Mouse (Mus musculus): Measurements from ENCODE around the gene Nat9. TPM values are rescaled to one million over a fixed set of nuclear protein-coding genes. Genes with fewer than 3 reads are reported as not detected.

Nat9 gene
- total RNA-seq, 2 experiments from 2014 or later: 21.3 to 27.1 TPM

- no peak for ATAC-seq (replicated peaks; ENCODE audit: poor library complexity, severe bottlenecking)
Observed at GRCm38 (mm10) chr11:115217439-115218410, 30.1 kb upstream of the Nat9 start.

- no peak for ATAC-seq (replicated peaks; ENCODE audit: poor library complexity, severe bottlenecking)
Observed at GRCm38 (mm10) chr11:115215123-115215522, 27.5 kb upstream of the Nat9 start.

- ATAC-seq (replicated peaks; ENCODE audit: poor library complexity, severe bottlenecking): no peak
Observed at GRCm38 (mm10) chr11:115212116-115212515, 24.5 kb upstream of the Nat9 start.

DNA sequence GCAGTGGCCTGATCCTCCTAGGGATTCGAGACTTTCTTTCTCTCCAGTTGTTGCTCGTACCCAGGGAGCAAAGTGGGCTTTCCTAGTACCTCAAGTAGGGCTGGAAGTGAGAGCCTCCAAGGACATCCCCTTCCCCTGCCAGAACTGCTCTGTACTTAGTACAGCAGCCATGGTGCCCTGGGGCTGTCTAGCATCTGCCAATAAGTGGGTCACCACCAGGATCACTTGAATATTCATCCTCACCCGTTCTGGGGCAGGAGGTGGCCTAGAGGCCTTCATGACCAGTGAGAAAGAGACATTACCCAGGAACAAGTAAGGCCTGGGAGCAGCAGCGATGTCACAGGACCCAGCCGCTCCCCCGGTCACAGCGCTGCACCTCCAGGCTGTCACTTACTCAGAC is 22.3 kb upstream of the Nat9 start:
- no peak for ATAC-seq (replicated peaks; ENCODE audit: poor library complexity, severe bottlenecking)

DNA sequence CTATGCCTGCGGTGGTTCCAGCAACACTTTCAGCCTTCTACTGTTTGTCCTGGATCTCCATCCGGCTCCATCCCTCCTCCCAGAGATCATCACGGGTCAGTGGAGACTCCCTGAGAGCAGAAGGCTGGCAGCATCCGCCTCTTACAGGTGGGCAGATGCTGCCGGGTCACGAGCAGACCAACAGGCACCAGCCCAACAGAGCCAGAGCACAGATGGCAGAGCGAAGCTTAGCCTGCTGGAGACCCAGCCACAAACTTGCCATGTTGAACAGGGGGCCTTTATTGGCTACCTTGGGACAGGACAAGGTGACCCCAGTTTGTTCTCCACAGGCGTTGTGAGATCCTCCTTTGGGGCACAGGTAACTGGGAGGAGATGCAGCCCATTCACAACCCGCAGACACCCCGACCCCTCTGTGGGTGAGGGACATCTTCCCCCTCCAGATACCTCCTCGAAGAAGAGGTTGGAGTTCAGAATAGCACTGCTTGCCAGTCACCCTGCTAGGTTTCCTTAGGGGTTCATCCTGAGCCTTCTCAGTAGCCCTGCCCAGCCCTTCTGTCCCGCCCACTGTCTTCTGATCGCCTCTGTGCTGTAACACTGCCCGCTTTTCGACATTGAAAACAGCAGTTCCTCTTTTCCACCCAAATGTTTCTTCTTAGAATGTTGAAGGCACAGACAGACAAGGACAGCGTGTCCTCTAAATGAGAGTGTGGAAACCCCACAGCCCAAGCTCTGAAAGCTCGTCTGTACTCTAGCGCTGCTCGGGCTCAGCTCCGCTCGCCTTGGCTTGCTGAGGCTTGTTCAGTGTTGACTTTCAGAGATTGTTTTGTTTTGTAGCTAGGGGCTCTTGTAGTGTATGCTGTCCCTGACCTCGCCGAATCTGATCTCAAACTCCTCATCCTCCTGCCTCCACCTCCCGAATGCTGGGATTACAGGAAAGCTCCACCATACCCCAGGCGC is 21.4 kb upstream of the Nat9 start:
- ATAC-seq (replicated peaks; ENCODE audit: poor library complexity, severe bottlenecking): peak; percentile 88

GRCm38 (mm10) chr11:115208126-115208525 is 20.5 kb upstream of the Nat9 start:
- no peak for ATAC-seq (replicated peaks; ENCODE audit: poor library complexity, severe bottlenecking)

DNA sequence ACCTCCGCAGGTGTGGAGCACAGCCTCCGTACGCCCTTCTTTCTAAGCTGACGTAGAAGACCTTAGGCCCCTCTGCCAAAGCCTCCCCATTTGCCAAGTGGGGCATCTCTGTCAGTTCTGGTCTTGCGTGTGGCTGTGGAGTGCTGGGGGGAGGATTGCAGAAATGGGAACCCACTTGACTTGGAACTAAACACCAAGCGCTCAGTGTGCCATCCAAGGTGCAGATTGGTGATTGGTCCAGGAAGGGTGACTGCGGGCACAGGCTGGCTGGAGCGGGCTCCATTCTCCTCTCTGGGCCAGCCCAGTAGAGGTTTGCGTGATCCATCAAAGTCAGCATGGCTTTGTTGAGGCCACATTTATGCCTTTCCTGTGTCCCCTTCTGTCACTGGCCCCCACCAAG is 15.1 kb upstream of the Nat9 start:
- ATAC-seq (replicated peaks; ENCODE audit: poor library complexity, severe bottlenecking): no peak

DNA sequence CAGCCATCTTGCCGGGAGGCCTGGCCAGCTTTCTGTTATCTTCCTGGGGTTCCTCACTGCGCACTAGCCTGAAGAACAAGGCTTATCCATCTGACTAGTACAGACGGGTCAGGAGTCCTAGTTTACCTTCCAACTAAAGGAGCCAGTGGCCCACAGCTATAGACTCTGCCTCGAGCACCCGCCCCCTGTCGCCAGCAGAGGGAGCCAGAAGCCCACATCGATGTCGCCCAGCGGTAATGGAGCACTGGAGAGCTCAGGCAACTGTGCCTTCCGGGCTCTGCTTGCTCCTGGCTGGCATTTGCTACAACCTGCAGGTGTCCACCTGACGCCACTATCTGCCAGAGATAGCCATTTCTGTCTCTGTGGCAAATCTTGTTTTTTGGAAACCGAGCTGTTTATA is 14.7 kb upstream of the Nat9 start:
- ATAC-seq (replicated peaks; ENCODE audit: poor library complexity, severe bottlenecking): peak; percentile 90

GRCm38 (mm10) chr11:115200520-115200919 is 12.9 kb upstream of the Nat9 start:
- ATAC-seq (replicated peaks; ENCODE audit: poor library complexity, severe bottlenecking): no peak

DNA sequence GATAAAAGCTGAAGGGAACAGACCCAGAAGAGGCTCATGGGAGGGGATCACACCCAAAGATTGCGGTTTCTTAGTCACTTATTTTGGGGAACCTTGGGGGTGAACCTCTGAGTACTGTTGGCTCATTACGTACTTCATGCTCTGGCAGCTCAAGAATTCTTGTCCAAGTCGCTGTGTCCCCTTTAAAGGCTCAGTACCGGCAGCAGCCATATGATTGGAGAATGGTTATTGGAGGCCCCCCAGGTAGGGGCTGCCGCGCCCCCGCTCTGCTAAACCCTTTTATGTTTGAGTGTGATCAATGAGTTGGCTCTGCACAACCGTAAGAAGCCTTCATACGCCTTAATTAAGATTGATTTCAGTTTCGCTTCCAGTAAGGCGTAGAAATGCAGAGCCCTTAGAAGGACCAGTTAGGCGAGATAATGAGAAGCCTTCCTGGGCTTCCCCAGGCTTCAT is 11.3 kb upstream of the Nat9 start:
- ATAC-seq (replicated peaks; ENCODE audit: poor library complexity, severe bottlenecking): peak; percentile 34; the same call in 1 of the 2 replicates

GRCm38 (mm10) chr11:115197558-115197957 is 9.9 kb upstream of the Nat9 start:
- no peak for ATAC-seq (replicated peaks; ENCODE audit: poor library complexity, severe bottlenecking)

DNA sequence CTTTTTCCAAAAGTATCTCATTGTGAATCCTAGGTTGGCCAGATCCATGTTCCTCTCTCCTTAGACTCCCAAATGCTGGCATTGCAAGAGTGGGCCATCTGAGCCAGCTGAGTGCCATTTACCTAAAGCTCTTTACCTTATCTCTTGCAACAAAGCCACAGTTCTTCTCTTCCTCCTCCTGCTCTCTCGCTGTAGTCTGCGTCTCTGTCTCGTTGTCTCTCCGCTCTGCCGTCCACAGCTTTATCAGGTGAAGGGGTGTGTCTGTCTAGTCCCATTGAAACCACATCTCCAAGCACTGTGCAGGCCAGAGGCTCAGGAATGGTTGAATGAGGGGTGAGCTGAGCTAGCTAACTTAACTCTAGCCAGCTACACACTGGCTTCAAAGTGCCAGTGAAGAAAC is 8.3 kb upstream of the Nat9 start:
- ATAC-seq (replicated peaks; ENCODE audit: poor library complexity, severe bottlenecking): no peak

- no peak for ATAC-seq (replicated peaks; ENCODE audit: poor library complexity, severe bottlenecking)
Observed at GRCm38 (mm10) chr11:115194693-115195092, 7.0 kb upstream of the Nat9 start.

DNA sequence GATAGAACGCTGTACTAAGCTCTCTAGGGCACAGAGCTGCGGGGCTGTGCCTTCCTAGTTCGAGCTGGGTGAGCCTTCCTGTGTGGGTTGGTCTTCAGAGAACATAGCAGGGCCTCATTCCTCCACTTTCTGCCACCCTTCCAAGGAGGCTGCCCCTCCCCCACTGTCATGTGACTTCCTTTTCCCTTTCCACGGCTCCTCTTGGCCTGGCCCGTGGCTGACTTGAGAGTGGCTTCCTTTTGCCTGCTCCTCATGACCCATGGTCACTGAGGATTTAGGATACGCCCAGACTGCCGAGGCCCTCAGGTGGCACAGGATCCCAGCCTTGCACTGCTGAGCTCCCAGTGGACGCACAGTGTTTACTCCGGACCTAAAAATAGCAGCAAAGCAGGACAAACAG is 4.5 kb upstream of the Nat9 start:
- ATAC-seq (replicated peaks; ENCODE audit: poor library complexity, severe bottlenecking): 0 out of 2 replicates have a peak, but pooled peaks have one; percentile 3

- ATAC-seq (replicated peaks; ENCODE audit: poor library complexity, severe bottlenecking): peak; percentile 60
Observed at GRCm38 (mm10) chr11:115189304-115189703, 1.6 kb upstream of the Nat9 start.

GRCm38 (mm10) chr11:115188539-115189231 is 1.0 kb upstream of the Nat9 start:
- peak; percentile 65 for ATAC-seq (replicated peaks; ENCODE audit: poor library complexity, severe bottlenecking)

GRCm38 (mm10) chr11:115187224-115187639 is 427 bp downstream of the Nat9 start, which contains the start of gene Tmem104:
TSS of gene Tmem104 (plus strand) at chr11:115187487.
- ATAC-seq (replicated peaks; ENCODE audit: poor library complexity, severe bottlenecking): peak; percentile 68

GRCm38 (mm10) chr11:115184973-115185372 is 2.7 kb downstream of the Nat9 start:
- ATAC-seq (replicated peaks; ENCODE audit: poor library complexity, severe bottlenecking): no peak

GRCm38 (mm10) chr11:115181913-115182638 is 5.6 kb downstream of the Nat9 start:
- peak; percentile 60 for ATAC-seq (replicated peaks; ENCODE audit: poor library complexity, severe bottlenecking)

All from granulocyte monocyte progenitor cell, adult 5-6 weeks (primary cell).